Mouse (Mus musculus) megakaryocyte, embryonic 14.5 days (primary cell): ENCODE measurements around the gene Sag.

Experiments used
- FLI1 ChIP-seq: IDR thresholded peaks from 2 replicates; pipeline ENCODE4 v1.6.1; 2012; ENCODE audit warnings: low read length, inconsistent platforms, mixed read lengths
- GATA1 ChIP-seq: IDR thresholded peaks from 3 replicates; pipeline ENCODE4 v1.6.1; 2012; ENCODE audit warnings: mixed read lengths, low read length, inconsistent platforms, borderline replicate concordance

DNA sequence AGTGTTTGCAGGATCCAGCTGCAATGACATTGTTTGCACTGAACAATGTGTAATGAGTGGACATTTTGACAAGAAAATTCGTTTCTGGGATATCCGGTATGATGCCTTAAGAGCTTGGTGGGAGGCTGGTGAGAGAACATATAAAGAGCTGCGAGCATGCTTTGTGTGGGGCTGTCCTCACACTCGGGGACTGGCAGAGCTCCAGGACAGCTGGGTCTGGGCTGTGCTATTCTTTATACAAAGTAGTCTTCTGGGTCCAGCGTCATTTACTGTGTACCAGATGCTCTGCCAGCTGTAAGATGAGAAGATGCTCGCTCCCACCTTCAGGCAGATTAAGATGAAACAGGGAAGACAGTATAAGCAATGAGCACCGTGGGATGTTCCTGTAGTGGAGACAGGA, 17.2 kb upstream of the Sag start:
- TF ChIP-seq GATA1 = no peak
- TF ChIP-seq FLI1 = no peak
